ENCODE assay signal across 11 mouse cellular contexts in the genomic region with DNA sequence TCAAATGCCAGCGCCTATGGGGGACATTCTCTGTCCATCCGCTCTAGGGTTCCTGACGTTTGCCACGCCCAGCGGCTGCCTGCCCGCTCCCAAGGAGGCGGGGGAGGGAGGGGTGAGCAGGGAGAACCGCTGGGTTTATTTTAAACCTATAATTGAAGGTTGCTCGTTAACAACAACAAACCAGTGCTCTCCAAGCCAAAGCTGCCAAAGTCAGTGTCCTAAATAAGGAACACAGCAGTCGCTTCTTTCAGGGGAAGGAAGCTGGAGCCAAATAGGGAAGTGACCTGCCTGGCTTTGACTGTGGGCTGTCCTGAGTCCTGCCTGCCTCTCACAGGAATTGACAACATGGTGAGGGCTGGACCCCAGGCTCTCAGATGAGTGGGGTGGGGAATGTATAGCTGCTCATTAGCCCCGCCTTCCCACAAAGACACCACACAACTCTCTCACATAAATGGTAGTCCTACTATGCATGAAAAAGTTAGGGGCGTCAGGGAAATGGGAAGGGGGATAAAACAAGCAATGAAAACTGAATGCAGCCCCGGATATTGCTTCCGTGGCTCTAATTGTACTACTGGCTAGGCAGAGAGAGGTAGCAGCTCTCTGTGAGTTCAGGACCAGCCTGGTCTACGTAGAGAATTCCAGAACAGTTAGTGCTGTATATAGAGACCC. TPM values are rescaled to one million over a fixed set of nuclear protein-coding genes. Genes with fewer than 3 reads are reported as not detected.
DNase-seq lines count a peak whose midpoint lies in the region; ATAC-seq and TF ChIP-seq lines count a peak whose summit lies in the region.
"Had no signal": no experiment of that assay in that cellular context is flagged by ENCODE, and none has a peak within 500 bp of the region (broad histone marks: within the 10 kb centered on the region; RNA-seq: fewer than 3 reads in every experiment).

No protein-coding gene starts in this region.

- H3K4me1 ChIP-seq in spleen, adult 2 months (ENCODE audit: control insufficient read depth, insufficient read depth, insufficient read length): peaks cover 2% of the 10 kb centered on the region; the same call in 1 of the 2 replicates
- H3K4me1 ChIP-seq in liver, embryonic 15.5 days (replicated peaks): peaks cover 49% of the 10 kb centered on the region
- peaks cover 9% of the 10 kb centered on the region for H3K4me1 ChIP-seq in hindbrain, embryonic 12.5 days

- peak; percentile 29 for DNase-seq in gastrocnemius, postnatal 25 days
- DNase-seq in gastrocnemius, postnatal 10 days: no peak
- DNase-seq in spleen, adult 2 months (ENCODE audit: low read depth in 1 of 2, low spot score in 2 of 2): no peak
- no peak for DNase-seq in spleen, postnatal 4 days (ENCODE audit: low spot score in 2 of 2)
- no peak for DNase-seq in layer of hippocampus, adult 11-12 months (ENCODE audit: low spot score)
- no peak for DNase-seq in ovary, postnatal 10 days (ENCODE audit: low spot score)

- ATAC-seq in liver, embryonic 15.5 days (ENCODE audit: insufficient read depth): no peak
- ATAC-seq in hindbrain, embryonic 12.5 days (ENCODE audit: low FRiP score): no peak
- ATAC-seq: forebrain, embryonic 14.5 days; midbrain, embryonic 13.5 days had no signal

- H3K36me3 ChIP-seq in spleen, adult 2 months (ENCODE audit: control insufficient read depth, insufficient read depth, low read length): no peaks in the 10 kb centered on the region
- H3K36me3 ChIP-seq in liver, embryonic 15.5 days (replicated peaks): no peaks in the 10 kb centered on the region
- no peaks in the 10 kb centered on the region for H3K36me3 ChIP-seq in hindbrain, embryonic 12.5 days
- H3K36me3 ChIP-seq: limb, embryonic 15.5 days; midbrain, embryonic 13.5 days had no signal

- no peak overlapping the region for H3K9ac ChIP-seq in liver, embryonic 15.5 days
- H3K9ac ChIP-seq in hindbrain, embryonic 12.5 days: no peak overlapping the region
- H3K9ac ChIP-seq: limb, embryonic 15.5 days; midbrain, embryonic 13.5 days had no signal

- TF ChIP-seq POLR2A in spleen, adult 2 months (IDR thresholded peaks at IDR 0.05; ENCODE audit: low read depth, low read length): no peak

- no peak overlapping the region for H3K4me3 ChIP-seq in spleen, adult 2 months (ENCODE audit: extremely low read depth, insufficient read depth, insufficient read length)
- H3K4me3 ChIP-seq in liver, embryonic 15.5 days (replicated peaks): no peak overlapping the region
- H3K4me3 ChIP-seq in hindbrain, embryonic 12.5 days: no peak overlapping the region
- H3K4me3 ChIP-seq: limb, embryonic 15.5 days; midbrain, embryonic 13.5 days had no signal

- peak overlapping the region; percentile 47; the same call in 1 of the 2 replicates for H3K27ac ChIP-seq in spleen, adult 2 months (ENCODE audit: insufficient read depth, low read length)
- H3K27ac ChIP-seq in liver, embryonic 15.5 days (replicated peaks): peak overlapping the region; percentile 64
- H3K27ac ChIP-seq in hindbrain, embryonic 12.5 days: no peak overlapping the region
- H3K27ac ChIP-seq: limb, embryonic 15.5 days; midbrain, embryonic 13.5 days had no signal

- no peaks in the 10 kb centered on the region for H3K27me3 ChIP-seq in spleen, adult 2 months (ENCODE audit: control insufficient read depth, insufficient read depth, low read length)
- no peaks in the 10 kb centered on the region for H3K27me3 ChIP-seq in liver, embryonic 15.5 days
- H3K27me3 ChIP-seq in hindbrain, embryonic 12.5 days: peaks cover 8% of the 10 kb centered on the region; the same call in 1 of the 2 replicates
- H3K27me3 ChIP-seq: limb, embryonic 15.5 days had no signal

- 71% methylated on average over 15 of the region's 15 CpGs for WGBS in spleen, adult 2 months
- 61% methylated on average over 15 of the region's 15 CpGs for WGBS in liver, embryonic 15.5 days (ENCODE audit: insufficient replicate concordance)
- WGBS in hindbrain, embryonic 12.5 days: 76% methylated on average over 15 of the region's 15 CpGs

- H3K4me2 ChIP-seq in liver, embryonic 15.5 days: no peak overlapping the region; the same call in 1 of the 2 replicates
- H3K4me2 ChIP-seq in hindbrain, embryonic 12.5 days (replicated peaks): no peak overlapping the region
- H3K4me2 ChIP-seq: limb, embryonic 15.5 days; midbrain, embryonic 13.5 days had no signal

- TF ChIP-seq CTCF in spleen, adult 2 months (IDR thresholded peaks at IDR 0.05; ENCODE audit: extremely low read depth, insufficient read depth, insufficient read length, insufficient replicate concordance): no peak

- no peaks in the 10 kb centered on the region for H3K9me3 ChIP-seq in liver, embryonic 15.5 days (replicated peaks)
- H3K9me3 ChIP-seq in hindbrain, embryonic 12.5 days (replicated peaks): no peaks in the 10 kb centered on the region
- H3K9me3 ChIP-seq: limb, embryonic 15.5 days; midbrain, embryonic 13.5 days had no signal

RNA-seq across cellular contexts. Expression of gene Ssr1, which starts 34.6 kb away (rescaled TPM):
- total RNA-seq in gastrocnemius, postnatal 25 days (2021): 10 to 100 TPM; 55.6 to 68.6 TPM
- 10 to 100 TPM; 64.8 to 87.4 TPM for total RNA-seq in gastrocnemius, postnatal 10 days (2021)
- 3.9 and 4.1 TPM in 2 replicates for polyA plus RNA-seq in spleen, adult 2 months (2012; rRNA removed)
- 55.3 and 78.9 TPM in 2 replicates for polyA plus RNA-seq in liver, embryonic 15.5 days (2015; fragmentation: Nextera tagmentation; extraction: Ambion mirVana)
- 101 and 118 TPM in 2 replicates for polyA plus RNA-seq in hindbrain, embryonic 12.5 days (2016; fragmentation: Nextera tagmentation; extraction: Ambion mirVana)

Comparison
In these comparisons a context has a peak if more than half of its experiments do, and no peak if none do; other contexts are left out.
1. RNA of gene Ssr1, which starts 34.6 kb away (polyA plus RNA-seq): 101 to 118 TPM in hindbrain, embryonic 12.5 days and 55.3 to 78.9 TPM in liver, embryonic 15.5 days; 3.9 to 4.1 TPM in spleen, adult 2 months; every median in the first group is over 10 times any median in the second.